Mouse (Mus musculus): ENCODE data around the gene Lrmda. TPM values are rescaled to one million over a fixed set of nuclear protein-coding genes. Genes with fewer than 3 reads are reported as not detected.

Gene Lrmda
- polyA plus RNA-seq, 1 experiment: 0.51 TPM

GRCm38 (mm10) chr14:22662496-22662895, 643.0 kb downstream of the Lrmda start:
- Histone ChIP-seq H3K36me3 (ENCODE audit: control insufficient read depth, insufficient read depth, low read length) (no peaks in the 10 kb centered on the region), H3K4me1 (replicated peaks; ENCODE audit: control insufficient read depth, insufficient read depth, low read length) (no peaks in the 10 kb centered on the region), H3K27ac (ENCODE audit: control insufficient read depth, insufficient read depth, low read length) (no peak overlapping the region), H3K4me3 (ENCODE audit: control insufficient read depth, insufficient read depth, low read length) (no peak overlapping the region), H3K27me3 (ENCODE audit: control insufficient read depth, insufficient read depth, low read length) (no peaks in the 10 kb centered on the region)
- TF ChIP-seq POLR2A (IDR thresholded peaks at IDR 0.05; ENCODE audit: control insufficient read depth, extremely low read depth, insufficient read depth, low read length, poor library complexity) (no peak), CTCF (IDR thresholded peaks at IDR 0.05; ENCODE audit: borderline replicate concordance, control insufficient read depth, extremely low read depth, insufficient read depth, low read length, poor library complexity) (no peak)
- DNase-seq: no peak
- whole genome bisulfite sequencing: 91% methylated on average over 3 of the region's 3 CpGs

DNA sequence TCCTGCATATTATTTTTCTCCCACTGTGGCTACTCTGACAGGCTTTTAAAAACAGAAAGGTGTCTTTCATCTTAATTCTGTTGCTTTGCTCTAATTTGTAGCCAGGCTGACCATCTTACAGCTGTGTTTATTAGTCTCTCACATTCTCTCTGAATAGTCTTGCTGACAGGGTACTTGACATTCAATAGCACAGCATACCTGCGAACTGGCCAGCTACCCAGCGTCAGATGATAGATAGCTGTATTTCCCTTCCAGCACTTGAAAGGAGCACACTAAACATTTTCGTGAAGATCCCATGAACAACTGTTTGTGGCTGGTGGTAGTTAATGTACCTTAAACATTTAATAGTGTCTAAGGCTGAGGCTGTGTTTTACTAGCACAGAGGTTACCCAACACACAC, 646.9 kb downstream of the Lrmda start:
- Histone ChIP-seq H3K36me3 (ENCODE audit: control insufficient read depth, insufficient read depth, low read length) (no peaks in the 10 kb centered on the region), H3K4me3 (ENCODE audit: control insufficient read depth, insufficient read depth, low read length) (no peak overlapping the region), H3K4me1 (replicated peaks; ENCODE audit: control insufficient read depth, insufficient read depth, low read length) (no peaks in the 10 kb centered on the region), H3K27ac (ENCODE audit: control insufficient read depth, insufficient read depth, low read length) (no peak overlapping the region), H3K27me3 (ENCODE audit: control insufficient read depth, insufficient read depth, low read length) (no peaks in the 10 kb centered on the region)
- DNase-seq: no peak
- TF ChIP-seq POLR2A (IDR thresholded peaks at IDR 0.05; ENCODE audit: control insufficient read depth, extremely low read depth, insufficient read depth, low read length, poor library complexity) (no peak), CTCF (IDR thresholded peaks at IDR 0.05; ENCODE audit: borderline replicate concordance, control insufficient read depth, extremely low read depth, insufficient read depth, low read length, poor library complexity) (no peak)
- 95% methylated on average over 3 of the region's 3 CpGs for WGBS

DNA sequence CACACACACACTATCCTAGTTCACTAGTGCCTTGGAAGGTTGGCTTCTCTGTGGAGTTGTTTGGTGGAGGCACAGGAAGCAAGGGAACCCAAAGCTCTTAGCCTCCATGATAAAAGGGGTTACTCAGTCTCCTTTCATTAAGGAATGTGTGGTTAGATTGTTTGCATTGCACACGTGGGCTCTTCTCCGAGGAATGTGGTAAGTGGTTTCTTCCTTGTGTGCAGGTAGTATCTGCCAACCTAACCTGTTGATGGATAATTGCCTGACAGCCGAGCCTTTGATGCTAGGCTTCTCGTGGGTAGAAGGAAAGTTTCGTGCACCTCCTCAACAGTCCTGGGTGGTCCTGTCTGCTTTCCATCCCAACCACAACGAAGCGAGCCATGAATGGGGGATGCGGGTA, 648.8 kb downstream of the Lrmda start:
- Histone ChIP-seq H3K27ac (ENCODE audit: control insufficient read depth, insufficient read depth, low read length) (no peak overlapping the region), H3K36me3 (ENCODE audit: control insufficient read depth, insufficient read depth, low read length) (no peaks in the 10 kb centered on the region), H3K4me1 (replicated peaks; ENCODE audit: control insufficient read depth, insufficient read depth, low read length) (no peaks in the 10 kb centered on the region), H3K4me3 (ENCODE audit: control insufficient read depth, insufficient read depth, low read length) (no peak overlapping the region), H3K27me3 (ENCODE audit: control insufficient read depth, insufficient read depth, low read length) (no peaks in the 10 kb centered on the region)
- TF ChIP-seq POLR2A (IDR thresholded peaks at IDR 0.05; ENCODE audit: control insufficient read depth, extremely low read depth, insufficient read depth, low read length, poor library complexity) (no peak), CTCF (IDR thresholded peaks at IDR 0.05; ENCODE audit: borderline replicate concordance, control insufficient read depth, extremely low read depth, insufficient read depth, low read length, poor library complexity) (no peak)
- WGBS: 85% methylated on average over 8 of the region's 8 CpGs
- no peak for DNase-seq

GRCm38 (mm10) chr14:22668711-22669110, 649.2 kb downstream of the Lrmda start:
- 90% methylated on average over 6 of the region's 6 CpGs for WGBS
- H3K27ac ChIP-seq (ENCODE audit: control insufficient read depth, insufficient read depth, low read length): no peak overlapping the region
- H3K36me3 ChIP-seq (ENCODE audit: control insufficient read depth, insufficient read depth, low read length): no peaks in the 10 kb centered on the region
- TF ChIP-seq POLR2A (IDR thresholded peaks at IDR 0.05; ENCODE audit: control insufficient read depth, extremely low read depth, insufficient read depth, low read length, poor library complexity) (no peak), CTCF (IDR thresholded peaks at IDR 0.05; ENCODE audit: borderline replicate concordance, control insufficient read depth, extremely low read depth, insufficient read depth, low read length, poor library complexity) (no peak)
- H3K4me3 ChIP-seq (ENCODE audit: control insufficient read depth, insufficient read depth, low read length): no peak overlapping the region
- H3K27me3 ChIP-seq (ENCODE audit: control insufficient read depth, insufficient read depth, low read length): no peaks in the 10 kb centered on the region
- DNase-seq: no peak
- H3K4me1 ChIP-seq (replicated peaks; ENCODE audit: control insufficient read depth, insufficient read depth, low read length): no peaks in the 10 kb centered on the region

DNA sequence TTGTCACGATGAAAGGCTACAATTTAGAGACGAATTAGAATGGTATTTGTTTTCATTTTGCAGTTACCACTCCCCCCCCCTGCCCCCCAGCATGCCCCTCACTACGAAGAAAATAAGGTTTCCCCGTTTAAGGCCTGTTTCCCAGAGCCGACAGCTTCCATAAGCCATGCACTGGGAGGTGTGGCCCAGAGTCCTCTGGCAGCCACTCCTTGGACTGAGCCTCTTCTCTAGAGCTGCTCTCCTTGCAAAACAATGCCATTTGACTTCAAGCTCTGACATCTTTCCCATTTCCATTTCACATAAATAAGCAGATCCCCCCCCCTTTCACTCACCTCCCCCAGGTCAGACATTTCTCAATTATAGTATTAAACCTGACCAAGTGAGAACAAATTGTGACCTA, 654.1 kb downstream of the Lrmda start:
- TF ChIP-seq CTCF (IDR thresholded peaks at IDR 0.05; ENCODE audit: borderline replicate concordance, control insufficient read depth, extremely low read depth, insufficient read depth, low read length, poor library complexity): no peak
- no peak for TF ChIP-seq POLR2A (IDR thresholded peaks at IDR 0.05; ENCODE audit: control insufficient read depth, extremely low read depth, insufficient read depth, low read length, poor library complexity)
- H3K4me3 ChIP-seq (ENCODE audit: control insufficient read depth, insufficient read depth, low read length): no peak overlapping the region
- H3K27ac ChIP-seq (ENCODE audit: control insufficient read depth, insufficient read depth, low read length): no peak overlapping the region
- H3K4me1 ChIP-seq (replicated peaks; ENCODE audit: control insufficient read depth, insufficient read depth, low read length): no peaks in the 10 kb centered on the region
- 85% methylated on average over 5 of the region's 5 CpGs for WGBS
- DNase-seq: no peak
- H3K36me3 ChIP-seq (ENCODE audit: control insufficient read depth, insufficient read depth, low read length): no peaks in the 10 kb centered on the region
- H3K27me3 ChIP-seq (ENCODE audit: control insufficient read depth, insufficient read depth, low read length): no peaks in the 10 kb centered on the region

DNA sequence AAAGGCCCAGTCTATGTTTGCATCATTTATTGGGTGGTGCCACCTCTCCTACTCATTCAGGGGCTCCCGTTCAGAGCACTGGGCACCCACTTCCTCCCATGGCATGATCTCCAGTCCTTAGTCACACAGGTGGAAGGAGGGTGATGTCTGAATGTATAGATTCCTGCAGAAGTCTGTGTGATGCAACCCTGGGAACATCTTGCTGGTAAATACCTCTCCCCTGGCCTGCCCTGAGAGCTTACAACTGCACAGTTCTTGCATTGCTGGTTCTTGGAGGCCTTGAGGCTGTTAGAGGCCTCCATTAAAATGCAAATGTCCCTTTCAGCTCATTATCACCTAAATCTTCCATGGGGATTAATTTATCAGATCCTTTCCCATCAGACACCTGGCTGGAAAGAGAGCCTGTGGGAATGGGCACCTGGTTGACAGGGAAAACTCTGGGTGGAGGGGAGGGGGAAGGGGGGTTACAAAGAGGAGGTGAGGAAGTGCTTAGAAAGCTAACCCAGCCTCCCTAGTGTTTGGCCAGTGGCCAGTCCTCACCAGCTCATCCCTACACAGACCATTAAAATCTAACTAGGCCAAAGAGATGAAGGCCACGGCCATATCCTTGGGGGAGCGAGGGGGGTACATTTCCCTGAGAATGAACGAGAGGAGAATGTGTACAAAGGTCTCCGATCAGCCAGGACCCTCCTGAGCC, 659.6 kb downstream of the Lrmda start:
- WGBS: 84% methylated on average over 5 of the region's 5 CpGs
- H3K27me3 ChIP-seq (ENCODE audit: control insufficient read depth, insufficient read depth, low read length): no peaks in the 10 kb centered on the region
- no peaks in the 10 kb centered on the region for H3K4me1 ChIP-seq (replicated peaks; ENCODE audit: control insufficient read depth, insufficient read depth, low read length)
- DNase-seq: no peak
- TF ChIP-seq POLR2A (IDR thresholded peaks at IDR 0.05; ENCODE audit: control insufficient read depth, extremely low read depth, insufficient read depth, low read length, poor library complexity) (no peak), CTCF (IDR thresholded peaks at IDR 0.05; ENCODE audit: borderline replicate concordance, control insufficient read depth, extremely low read depth, insufficient read depth, low read length, poor library complexity) (no peak)
- no peaks in the 10 kb centered on the region for H3K36me3 ChIP-seq (ENCODE audit: control insufficient read depth, insufficient read depth, low read length)
- no peak overlapping the region for H3K27ac ChIP-seq (ENCODE audit: control insufficient read depth, insufficient read depth, low read length)
- no peak overlapping the region for H3K4me3 ChIP-seq (ENCODE audit: control insufficient read depth, insufficient read depth, low read length)
